Mouse (Mus musculus): Measurements from ENCODE around the gene Ube2n.
"Not testable (repeated sequence)": the region's sequence is repeated elsewhere in the genome, so short reads cannot be mapped to it uniquely, and the experiment has no call there.

Ube2n gene

GRCm38 (mm10) chr10:95525871-95526270 is 10.9 kb downstream of the Ube2n start:
- no peak for DNase-seq

GRCm38 (mm10) chr10:95526495-95527122 is 11.7 kb downstream of the Ube2n start:
- DNase-seq = no peak

- no peak for DNase-seq
These were observed 15.7 kb downstream of the Ube2n start for GRCm38 (mm10) chr10:95530551-95531121.

GRCm38 (mm10) chr10:95532916-95533315 is 18.0 kb downstream of the Ube2n start:
- no peak for DNase-seq

- DNase-seq = no peak
These were observed 18.4 kb downstream of the Ube2n start for GRCm38 (mm10) chr10:95533382-95533781.

GRCm38 (mm10) chr10:95535399-95536221 is 20.7 kb downstream of the Ube2n start:
- DNase-seq = no peak

GRCm38 (mm10) chr10:95536222-95536541 is 21.2 kb downstream of the Ube2n start:
- DNase-seq = no peak

GRCm38 (mm10) chr10:95539260-95539659 is 24.3 kb downstream of the Ube2n start:
- peak in 1 of 2 experiments; percentile 49 for DNase-seq

- DNase-seq = no peak
These were observed 24.9 kb downstream of the Ube2n start for GRCm38 (mm10) chr10:95539841-95540240.

GRCm38 (mm10) chr10:95542916-95543315 is 28.0 kb downstream of the Ube2n start:
- DNase-seq = no peak

- no peak for DNase-seq
These were observed 28.4 kb downstream of the Ube2n start for GRCm38 (mm10) chr10:95543377-95543776.

GRCm38 (mm10) chr10:95544004-95544403 is 29.1 kb downstream of the Ube2n start:
- DNase-seq = no peak

- DNase-seq = peak in 1 of 2 experiments; percentile 0
These were observed 29.7 kb downstream of the Ube2n start for GRCm38 (mm10) chr10:95544651-95545050.

- no peak for DNase-seq
These were observed 30.1 kb downstream of the Ube2n start for GRCm38 (mm10) chr10:95545051-95545450.

- DNase-seq = no peak
These were observed 31.2 kb downstream of the Ube2n start for GRCm38 (mm10) chr10:95546178-95546577.

GRCm38 (mm10) chr10:95548154-95548826 is 33.3 kb downstream of the Ube2n start:
- no peak for DNase-seq

GRCm38 (mm10) chr10:95549080-95549479 is 34.1 kb downstream of the Ube2n start:
- not testable (repeated sequence) for DNase-seq

- DNase-seq = peak; percentile 4 to 43
These were observed 35.6 kb downstream of the Ube2n start for GRCm38 (mm10) chr10:95550506-95550905.

- DNase-seq = peak in 1 of 2 experiments; percentile 43
These were observed 36.8 kb downstream of the Ube2n start for GRCm38 (mm10) chr10:95551752-95552151.

- peak in 1 of 2 experiments; percentile 3 for DNase-seq
These were observed 37.4 kb downstream of the Ube2n start for GRCm38 (mm10) chr10:95552326-95552725.

GRCm38 (mm10) chr10:95555866-95556265 is 40.9 kb downstream of the Ube2n start:
- DNase-seq = peak in 1 of 2 experiments; percentile 19

- peak; percentile 38 to 41 for DNase-seq
These were observed 42.4 kb downstream of the Ube2n start for GRCm38 (mm10) chr10:95557337-95557828.

GRCm38 (mm10) chr10:95559426-95559825 is 44.5 kb downstream of the Ube2n start:
- DNase-seq = no peak

Measured in cerebellum, postnatal 10 days (tissue).